8 mouse cellular contexts compared by ENCODE assay signal in genomic region chr12:80229010-80229800, GRCm38 (mm10). TPM values are rescaled to one million over a fixed set of nuclear protein-coding genes. Genes with fewer than 3 reads are reported as not detected.
A peak's percentile ranks its signal among the peaks of the same experiment; 100 is the strongest.
DNase-seq lines count a peak whose midpoint lies in the region; ATAC-seq lines count a peak whose summit lies in the region.

No protein-coding gene starts in this region.

- peak overlapping the region; percentile 48 for H3K4me2 ChIP-seq in heart, embryonic 12.5 days
- H3K4me2 ChIP-seq in liver, embryonic 12.5 days = peak overlapping the region; percentile 29

- ATAC-seq in heart, embryonic 12.5 days (ENCODE audit: insufficient number of reproducible peaks, low FRiP score) = no peak
- ATAC-seq in liver, embryonic 12.5 days = no peak

- peak; percentile 89 for DNase-seq in 3T3-L1 (ENCODE audit: low read depth, low spot score)
- DNase-seq in CD4-positive helper T cell, adult 2 months (ENCODE audit: low read depth, low spot score) = peak; percentile 24
- DNase-seq in thymus, postnatal 0 days (ENCODE audit: low spot score) = peak; percentile 70
- no peak for DNase-seq in left cerebral cortex, postnatal 4 days
- no peak for DNase-seq in testis, postnatal 14 days (ENCODE audit: low spot score)
- no peak for DNase-seq in yolk sac, embryonic 10.5 days (ENCODE audit: low spot score)

- intact Hi-C loops in left cerebral cortex, postnatal 4 days (cut with DNase I) = no loop called here

- H3K36me3 ChIP-seq in heart, embryonic 12.5 days = peaks cover 9% of the 10 kb centered on the region
- 0 out of 2 replicates have a peak, but pooled peaks cover 1% of the 10 kb centered on the region for H3K36me3 ChIP-seq in liver, embryonic 12.5 days

- WGBS in heart, embryonic 12.5 days = 21% methylated on average over 5 of the region's 5 CpGs
- WGBS in liver, embryonic 12.5 days (ENCODE audit: insufficient replicate concordance) = 18% methylated on average over 5 of the region's 5 CpGs

- peaks cover 88% of the 10 kb centered on the region for H3K4me1 ChIP-seq in heart, embryonic 12.5 days (replicated peaks)
- H3K4me1 ChIP-seq in liver, embryonic 12.5 days = peaks cover 59% of the 10 kb centered on the region

- peak overlapping the region; percentile 44; the same call in 1 of the 2 replicates for H3K9ac ChIP-seq in heart, embryonic 12.5 days
- H3K9ac ChIP-seq in liver, embryonic 12.5 days = no peak overlapping the region

- H3K4me3 ChIP-seq in heart, embryonic 12.5 days = no peak overlapping the region
- H3K4me3 ChIP-seq in liver, embryonic 12.5 days = no peak overlapping the region

- no peaks in the 10 kb centered on the region for H3K27me3 ChIP-seq in heart, embryonic 12.5 days (replicated peaks)
- no peaks in the 10 kb centered on the region for H3K27me3 ChIP-seq in liver, embryonic 12.5 days (replicated peaks)

- H3K27ac ChIP-seq in heart, embryonic 12.5 days (ENCODE audit: poor library complexity, severe bottlenecking) = peak overlapping the region; percentile 92
- peak overlapping the region; percentile 77 for H3K27ac ChIP-seq in liver, embryonic 12.5 days

- H3K9me3 ChIP-seq in heart, embryonic 12.5 days (replicated peaks) = no peaks in the 10 kb centered on the region
- no peaks in the 10 kb centered on the region for H3K9me3 ChIP-seq in liver, embryonic 12.5 days (replicated peaks)

RNA-seq across cellular contexts. Expression of gene Actn1, which starts 31.0 kb away (rescaled TPM):
- polyA plus RNA-seq in heart, embryonic 12.5 days (2016; fragmentation: Nextera tagmentation; extraction: Ambion mirVana) = 63.6 and 65.0 TPM in 2 replicates
- polyA plus RNA-seq in liver, embryonic 12.5 days (2016; fragmentation: Nextera tagmentation; extraction: Ambion mirVana) = 15.6 and 15.9 TPM in 2 replicates
- 36.9 and 41.0 TPM in 2 replicates for polyA plus RNA-seq in thymus, postnatal 0 days (2015; fragmentation: Nextera tagmentation; extraction: Ambion mirVana)
- total RNA-seq in left cerebral cortex, postnatal 4 days (2021) = 10 to 100 TPM; 65.4 to 68.2 TPM

Comparison
In these comparisons a context has a peak if more than half of its experiments do, and no peak if none do; other contexts are left out.
1. DNase-seq: peak in 3T3-L1 (single experiment), CD4-positive helper T cell, adult 2 months (single experiment) and thymus, postnatal 0 days (single experiment); none in left cerebral cortex, postnatal 4 days (single experiment), testis, postnatal 14 days (single experiment) and yolk sac, embryonic 10.5 days (single experiment).